Comparison of ENCODE assay signal across 14 mouse cellular contexts in the genomic region with DNA sequence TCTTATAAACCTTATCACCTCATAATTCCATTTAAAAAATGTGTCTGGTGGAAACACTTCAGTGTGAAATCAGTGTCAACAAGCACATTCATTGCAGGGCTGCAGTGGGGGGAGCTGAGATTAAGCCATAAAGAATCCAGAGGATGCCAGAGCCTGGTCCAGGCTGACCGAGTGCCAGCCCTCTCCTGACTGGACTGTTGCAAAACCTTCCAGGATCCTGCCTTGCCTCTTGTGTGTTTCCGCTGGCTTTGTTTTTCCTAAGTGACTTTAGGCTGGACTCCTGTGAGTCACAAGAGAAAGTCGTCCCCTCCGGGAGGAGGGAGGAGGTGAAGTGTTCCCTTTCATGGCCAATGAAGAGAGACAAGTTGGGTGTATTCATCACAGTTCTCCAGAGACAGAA.
DNase-seq lines count a peak whose midpoint lies in the region; ATAC-seq lines count a peak whose summit lies in the region.
"Had no signal": no experiment of that assay in that cellular context is flagged by ENCODE, and none has a peak within 500 bp of the region (broad histone marks: within the 10 kb centered on the region; RNA-seq: fewer than 3 reads in every experiment).

No protein-coding gene starts in this region.

- H3K4me1 ChIP-seq in heart, embryonic 14.5 days (ENCODE audit: control insufficient read depth in 2 of 2, insufficient read depth in 2 of 2, low read length in 2 of 2) = peaks cover 58 to 89% of the 10 kb centered on the region in 2 experiments

- H3K4me2 ChIP-seq in heart, embryonic 14.5 days (ENCODE audit: low read length) = peak overlapping the region; percentile 30
- H3K4me2 ChIP-seq: embryonic facial prominence, embryonic 15.5 days; hindbrain, embryonic 14.5 days had no signal

- peak; percentile 96 for DNase-seq in heart, adult 11 months
- DNase-seq in heart, adult 8-10 months (ENCODE audit: low spot score) = no peak
- DNase-seq in adrenal gland, postnatal 10 days = peak; percentile 72
- peak; percentile 72 for DNase-seq in lung, postnatal 14 days
- no peak for DNase-seq in gastrocnemius, postnatal 25 days
- no peak for DNase-seq in frontal cortex, postnatal 36 days (ENCODE audit: low spot score in 2 of 2)
- no peak for DNase-seq in kidney, adult 8-10 months
- DNase-seq: B cell, adult 2 months; cerebellum, postnatal 10 days; spleen, adult 18-20 months had no signal

- no peaks in the 10 kb centered on the region for H3K27me3 ChIP-seq in heart, embryonic 14.5 days (ENCODE audit: control insufficient read depth, insufficient read depth, low read length)
- H3K27me3 ChIP-seq: embryonic facial prominence, embryonic 15.5 days had no signal

- whole genome bisulfite sequencing in heart, embryonic 14.5 days = 0% methylated on average over 4 of the region's 4 CpGs

- no peak overlapping the region for H3K4me3 ChIP-seq in heart, embryonic 14.5 days (ENCODE audit: control insufficient read depth in 1 of 2, insufficient read depth in 1 of 2, low read depth in 1 of 2, low read length in 2 of 2)
- H3K4me3 ChIP-seq: embryonic facial prominence, embryonic 15.5 days had no signal

- H3K36me3 ChIP-seq in heart, embryonic 14.5 days (ENCODE audit: control insufficient read depth, insufficient read depth, low read length) = peaks cover 30% of the 10 kb centered on the region
- H3K36me3 ChIP-seq: embryonic facial prominence, embryonic 15.5 days had no signal

- peak; percentile 70 for ATAC-seq in heart, embryonic 14.5 days (ENCODE audit: insufficient number of reproducible peaks, insufficient read depth, low FRiP score, low read depth)

- H3K27ac ChIP-seq in heart, embryonic 14.5 days (replicated peaks in 1 of 2; ENCODE audit: control insufficient read depth in 1 of 2, insufficient read depth in 1 of 2, low read depth in 2 of 2, low read length in 2 of 2) = peak overlapping the region; percentile 75 to 95
- H3K27ac ChIP-seq: embryonic facial prominence, embryonic 15.5 days; hindbrain, embryonic 14.5 days; macrophage had no signal

- H3K9me3 ChIP-seq in heart, embryonic 14.5 days (ENCODE audit: control insufficient read depth, low read length) = no peaks in the 10 kb centered on the region
- H3K9me3 ChIP-seq: embryonic facial prominence, embryonic 15.5 days had no signal

- peak overlapping the region; percentile 52 for H3K9ac ChIP-seq in heart, embryonic 14.5 days (ENCODE audit: low read length)
- H3K9ac ChIP-seq: embryonic facial prominence, embryonic 15.5 days; hindbrain, embryonic 14.5 days had no signal

Comparison
In these comparisons a context has a peak if more than half of its experiments do, and no peak if none do; other contexts are left out.
1. DNase-seq: peak in heart, adult 11 months (single experiment), adrenal gland, postnatal 10 days (single experiment) and lung, postnatal 14 days (single experiment); none in heart, adult 8-10 months (single experiment), gastrocnemius, postnatal 25 days (single experiment), frontal cortex, postnatal 36 days (0 of 2) and kidney, adult 8-10 months (0 of 2).